ENCODE assay signal across 8 mouse cellular contexts in genomic region chr17:56292531-56293222, GRCm38 (mm10). TPM values are rescaled to one million over a fixed set of nuclear protein-coding genes. Genes with fewer than 3 reads are reported as not detected.
DNase-seq lines count a peak whose midpoint lies in the region; ATAC-seq and TF ChIP-seq lines count a peak whose summit lies in the region.

Plin3 (minus strand) TSS chr17:56292873.

- no peaks in the 10 kb centered on the region for H3K27me3 ChIP-seq in lung, embryonic 14.5 days (ENCODE audit: insufficient read depth, low read length)
- H3K27me3 ChIP-seq in stomach, embryonic 14.5 days (ENCODE audit: control insufficient read depth, insufficient read depth, low read length): no peaks in the 10 kb centered on the region

- no peak within 1 kb of the TSS for H3K9ac ChIP-seq in lung, embryonic 14.5 days
- H3K9ac ChIP-seq in stomach, embryonic 14.5 days (replicated peaks; ENCODE audit: low read depth, low read length): no peak within 1 kb of the TSS

- intact Hi-C loops in left cerebral cortex, postnatal 10 days (cut with DNase I): no loop called here

- H3K9me3 ChIP-seq in lung, embryonic 14.5 days (ENCODE audit: low read depth, low read length): no peaks in the 10 kb centered on the region
- no peaks in the 10 kb centered on the region for H3K9me3 ChIP-seq in stomach, embryonic 14.5 days (ENCODE audit: control insufficient read depth, low read depth, low read length)

- H3K4me3 ChIP-seq in lung, embryonic 14.5 days (ENCODE audit: low read depth, low read length): no peak within 1 kb of the TSS
- no peak within 1 kb of the TSS for H3K4me3 ChIP-seq in brown adipose tissue, adult 24 weeks (ENCODE audit: insufficient read depth, low read depth, low read length)
- H3K4me3 ChIP-seq in stomach, embryonic 14.5 days (ENCODE audit: low read depth, low read length): no peak within 1 kb of the TSS

- ATAC-seq in lung, embryonic 14.5 days (ENCODE audit: insufficient read depth): no peak
- ATAC-seq in stomach, embryonic 14.5 days (ENCODE audit: insufficient number of reproducible peaks, insufficient read depth, low FRiP score, low read depth): no peak
- no peak for ATAC-seq in megakaryocyte-erythroid progenitor cell, adult 5-6 weeks (replicated peaks; ENCODE audit: low FRiP score, low TSS enrichment, poor library complexity, severe bottlenecking)

- H3K27ac ChIP-seq in lung, embryonic 14.5 days (ENCODE audit: low read depth): peak within 1 kb of the TSS; percentile 98; the same call in 1 of the 2 replicates
- H3K27ac ChIP-seq in brown adipose tissue, adult 24 weeks (replicated peaks; ENCODE audit: low read depth, low read length): peak within 1 kb of the TSS; percentile 91
- H3K27ac ChIP-seq in stomach, embryonic 14.5 days (ENCODE audit: low read length): peak within 1 kb of the TSS; percentile 98; the same call in 1 of the 2 replicates

- H3K4me2 ChIP-seq in lung, embryonic 14.5 days: peak within 1 kb of the TSS; percentile 63; the same call in 1 of the 2 replicates
- H3K4me2 ChIP-seq in stomach, embryonic 14.5 days (replicated peaks; ENCODE audit: low read depth, low read length): no peak within 1 kb of the TSS

- WGBS in lung, embryonic 14.5 days: 87% methylated on average over 4 of the region's 4 CpGs
- WGBS in stomach, embryonic 14.5 days: 88% methylated on average over 4 of the region's 4 CpGs

- no peaks in the 10 kb centered on the region for H3K36me3 ChIP-seq in lung, embryonic 14.5 days (ENCODE audit: insufficient read depth)
- H3K36me3 ChIP-seq in stomach, embryonic 14.5 days (ENCODE audit: control insufficient read depth, insufficient read depth, low read length): no peaks in the 10 kb centered on the region

- DNase-seq in lung, embryonic 14.5 days: no peak
- no peak for DNase-seq in lung, postnatal 10 days
- DNase-seq in heart, adult 9 months (ENCODE audit: low spot score in 2 of 2): peak; percentile 53 to 57
- no peak for DNase-seq in layer of hippocampus, postnatal 36 days
- no peak for DNase-seq in left cerebral cortex, postnatal 10 days (ENCODE audit: extremely low spot score in 1 of 2, low spot score in 2 of 2)

- no peak for TF ChIP-seq CTCF in lung, embryonic 14.5 days (IDR thresholded peaks at IDR 0.05; ENCODE audit: low read depth)

- H3K4me1 ChIP-seq in lung, embryonic 14.5 days (ENCODE audit: insufficient read depth): peaks cover 7% of the 10 kb centered on the region
- peaks cover 16% of the 10 kb centered on the region for H3K4me1 ChIP-seq in brown adipose tissue, adult 24 weeks (ENCODE audit: control insufficient read depth, insufficient read depth, insufficient read length, low read length)
- peaks cover 23% of the 10 kb centered on the region for H3K4me1 ChIP-seq in stomach, embryonic 14.5 days (ENCODE audit: control insufficient read depth, insufficient read depth, low read length)

RNA-seq across cellular contexts. Expression of gene Plin3, which starts in this region (rescaled TPM):
- 69.7 and 71.0 TPM in 2 replicates for polyA plus RNA-seq in lung, embryonic 14.5 days (2014; fragmentation: Nextera tagmentation; extraction: Ambion mirVana)
- 62.9 and 78.2 TPM in 2 replicates for polyA plus RNA-seq in brown adipose tissue, adult 24 weeks (2012; ENCODE audit: insufficient read depth, insufficient read length, missing spikeins)
- 10 to 100 TPM; 10.9 to 15.0 TPM for total RNA-seq in layer of hippocampus, postnatal 36 days (2021)
- polyA plus RNA-seq in stomach, embryonic 14.5 days (2014; fragmentation: Nextera tagmentation; extraction: Ambion mirVana): 70.1 and 76.6 TPM in 2 replicates
- total RNA-seq in megakaryocyte-erythroid progenitor cell, adult 5-6 weeks (2014; fragmentation: Nextera tagmentation): 4.8 and 6.8 TPM in 2 replicates
- 3.7 and 6.1 TPM in 2 replicates for total RNA-seq in megakaryocyte-erythroid progenitor cell, adult 5-6 weeks (2017)
- 1 to 10 TPM; 3.8 to 5.4 TPM for total RNA-seq in left cerebral cortex, postnatal 10 days (2021)

Comparison
In these comparisons a context has a peak if more than half of its experiments do, and no peak if none do; other contexts are left out.
1. DNase-seq: peak in heart, adult 9 months (2 of 2); none in lung, embryonic 14.5 days (single experiment), lung, postnatal 10 days (single experiment), layer of hippocampus, postnatal 36 days (0 of 2) and left cerebral cortex, postnatal 10 days (0 of 2).
2. Peak in every context shown above with its lines, with median percentiles within 50 percentile points of each other: H3K27ac ChIP-seq.